Mouse (Mus musculus) stomach, postnatal 0 days (tissue): ENCODE measurements at regions not wholly inside any gene's neighbourhood (a gene's known extent, or its start where the extent isn't known, plus 50 kb on each side); places are given as distances from the start of the nearest gene placed in this dataset.

ENCODE experiments used
- CTCF ChIP-seq: IDR thresholded peaks from 2 replicates; pipeline ENCODE4 v1.5.1; 2016; ENCODE audit warnings: antibody characterized with exemption, low read depth, mild to moderate bottlenecking, moderate library complexity
- EP300 ChIP-seq: optimal IDR thresholded peaks from 2 replicates; pipeline ENCODE3; 2016; ENCODE audit warnings: antibody characterized with exemption

GRCm38 (mm10) chr1:113495987-113496386, 1631.3 kb upstream of the Dsel start:
- TF ChIP-seq CTCF: no peak
- no peak for TF ChIP-seq EP300
